Mouse (Mus musculus): Measurements from ENCODE around the gene Trim33. TPM values are rescaled to one million over a fixed set of nuclear protein-coding genes. Genes with fewer than 3 reads are reported as not detected.

Trim33 gene
- total RNA-seq, 2 experiments from 2014 or later: 58.4 to 58.9 TPM

DNA sequence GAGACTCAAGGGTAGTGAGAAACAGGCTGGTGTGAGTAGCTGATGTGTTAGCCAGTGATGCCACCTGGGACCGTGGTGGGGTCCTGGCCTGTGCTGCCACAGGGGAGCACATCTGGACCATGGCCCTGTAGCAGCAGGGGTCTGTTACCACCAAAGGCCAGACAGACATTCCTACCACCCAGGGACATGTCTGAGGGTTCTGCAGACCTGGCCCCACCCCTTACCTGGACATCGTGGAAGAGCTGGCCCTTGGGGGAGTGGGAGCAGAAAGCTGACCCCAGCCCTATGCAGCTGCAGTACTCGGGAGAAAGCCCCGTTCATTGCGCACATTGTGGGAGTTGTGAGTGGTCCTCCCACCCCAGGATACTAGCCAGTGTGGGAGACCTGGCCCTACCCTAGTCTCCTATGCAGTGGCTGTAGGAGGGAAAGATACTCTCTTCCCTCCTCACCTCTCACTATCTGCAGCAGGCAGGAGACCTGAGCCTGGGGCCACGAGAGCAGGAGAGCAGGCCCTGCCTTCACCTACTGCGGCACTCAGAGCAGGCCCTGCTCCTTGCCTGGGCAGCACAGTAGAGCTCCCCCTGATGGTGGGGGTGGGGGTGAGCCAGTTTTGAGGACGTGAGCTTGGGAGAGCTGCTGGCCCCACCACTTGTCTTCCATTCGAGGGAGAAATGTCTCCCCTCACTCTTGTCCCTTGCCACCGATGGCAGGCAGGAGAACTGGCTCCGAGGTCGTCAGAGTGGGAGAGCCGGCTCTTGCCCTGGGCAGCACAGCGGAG lies 114.4 kb downstream of the Trim33 start:
- no peak for ATAC-seq (replicated peaks; ENCODE audit: poor library complexity, severe bottlenecking)

DNA sequence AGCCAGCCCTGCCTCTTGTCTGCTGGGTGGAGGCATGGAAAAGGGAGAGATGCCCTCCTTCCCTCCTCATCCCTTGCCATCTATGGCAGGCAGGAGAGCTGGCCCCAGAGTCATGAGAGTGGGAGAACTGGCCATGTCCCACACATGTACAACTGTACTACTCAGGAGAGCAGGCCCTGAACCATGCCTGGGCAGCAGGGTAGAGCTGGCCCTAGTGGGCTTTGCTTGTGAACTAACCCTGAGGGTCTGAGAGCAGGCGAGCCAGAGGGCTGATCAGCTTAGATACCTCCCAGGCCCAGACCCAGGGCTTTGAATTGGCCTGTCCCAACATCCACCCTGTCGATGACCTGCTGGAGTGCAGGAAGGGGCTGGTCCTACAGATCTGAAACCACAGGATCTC lies 115.0 kb downstream of the Trim33 start:
- ATAC-seq (replicated peaks; ENCODE audit: poor library complexity, severe bottlenecking): no peak

- ATAC-seq (replicated peaks; ENCODE audit: poor library complexity, severe bottlenecking): no peak
These were observed 118.4 kb downstream of the Trim33 start for GRCm38 (mm10) chr3:103397523-103397922.

DNA sequence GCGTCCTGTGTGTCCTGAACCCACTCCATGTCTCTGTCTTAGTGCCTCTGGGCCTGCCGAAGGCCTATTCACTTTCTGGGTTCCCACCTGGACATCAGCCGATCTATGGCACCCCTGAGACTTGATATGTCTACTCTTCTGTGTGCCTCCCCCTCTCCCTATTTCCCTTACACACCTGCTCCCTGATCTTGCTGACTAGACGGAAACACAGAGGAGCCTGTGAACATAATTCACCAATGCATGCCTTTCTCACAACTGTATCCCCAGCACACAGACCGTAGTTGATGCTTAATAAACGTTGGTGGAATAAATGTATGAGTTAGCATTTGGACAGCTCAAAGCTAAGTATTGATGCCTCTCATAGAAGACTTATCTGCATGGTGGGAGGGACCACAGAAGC lies 121.7 kb downstream of the Trim33 start:
- ATAC-seq (replicated peaks; ENCODE audit: poor library complexity, severe bottlenecking): no peak

GRCm38 (mm10) chr3:103401342-103402098 lies 122.4 kb downstream of the Trim33 start:
- ATAC-seq (replicated peaks; ENCODE audit: poor library complexity, severe bottlenecking): peak; percentile 70

DNA sequence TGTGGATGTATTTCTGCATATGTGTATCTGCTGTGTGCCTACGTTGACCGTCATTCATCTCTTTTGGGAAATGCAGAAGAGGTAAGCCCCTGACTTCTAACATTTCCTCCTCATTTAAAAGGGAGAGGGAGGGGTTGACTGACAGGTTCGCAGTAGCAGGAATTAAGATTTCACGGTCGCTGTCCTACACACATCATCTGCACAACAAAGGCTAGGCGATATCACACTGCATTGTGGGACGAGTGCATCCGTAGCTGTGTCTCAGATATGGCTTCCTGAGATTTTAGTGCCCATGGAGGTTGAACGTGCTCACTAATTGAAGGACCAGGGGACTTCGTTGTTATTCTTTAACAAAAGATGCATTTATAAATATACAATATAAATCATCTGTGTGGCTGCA lies 123.1 kb downstream of the Trim33 start:
- ATAC-seq (replicated peaks; ENCODE audit: poor library complexity, severe bottlenecking): no peak

- ATAC-seq (replicated peaks; ENCODE audit: poor library complexity, severe bottlenecking): no peak
These were observed 126.0 kb downstream of the Trim33 start for GRCm38 (mm10) chr3:103405135-103405534.

DNA sequence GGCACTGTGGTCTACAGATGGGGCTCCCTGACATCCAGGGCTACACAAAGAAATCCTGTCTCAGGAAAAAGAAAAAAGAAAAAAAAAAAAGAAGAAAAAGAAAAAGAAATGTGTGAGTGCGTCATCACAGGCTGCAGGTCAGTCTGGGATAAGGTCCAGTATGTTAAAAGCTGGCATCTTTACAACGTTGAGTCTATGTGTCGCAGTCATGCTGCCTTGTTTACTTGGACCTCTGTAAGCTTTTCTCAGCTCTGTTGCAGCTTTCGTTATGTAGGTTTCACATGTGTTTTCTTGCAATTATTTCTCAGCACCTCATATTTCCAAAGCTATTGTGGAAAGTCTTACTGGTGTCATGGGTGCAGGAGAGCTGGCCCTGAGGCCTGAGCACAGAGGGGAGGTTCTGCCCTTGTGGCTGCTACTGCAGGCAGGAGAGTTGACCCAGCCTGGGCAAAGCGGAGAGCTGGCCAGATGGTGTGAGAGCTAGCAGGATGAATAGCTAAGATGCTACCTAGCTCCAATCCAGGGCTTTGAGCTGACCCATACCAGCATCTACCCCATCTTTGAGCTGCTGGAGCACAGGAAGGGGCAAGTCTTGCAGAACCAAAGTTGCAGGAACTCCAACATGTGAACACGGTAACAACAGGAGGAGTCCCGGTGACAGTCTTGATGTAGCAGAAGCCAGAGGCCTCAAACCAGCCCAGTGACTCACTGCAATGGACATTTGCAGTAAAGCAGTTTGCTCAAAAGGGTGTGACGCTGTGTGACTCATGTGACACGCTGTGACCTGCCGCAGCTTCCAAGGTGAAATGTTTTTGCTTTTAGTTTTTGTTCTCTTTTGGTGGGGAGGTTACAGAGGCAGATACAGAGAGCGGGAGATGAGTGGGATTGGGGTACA lies 127.0 kb downstream of the Trim33 start:
- ATAC-seq (replicated peaks; ENCODE audit: poor library complexity, severe bottlenecking): no peak

Other genes with a start within 250 kb of the Trim33 start
- 55.9 and 90.5 TPM in 2 replicates for gene Nras, start 221.0 kb upstream of the Trim33 start, total RNA-seq (2014; fragmentation: Nextera tagmentation)
- gene Nras, start 221.0 kb upstream of the Trim33 start, total RNA-seq (2017): 69.0 and 97.7 TPM in 2 replicates
- not detected in 2 replicates for gene Ampd1, start 205.3 kb upstream of the Trim33 start, total RNA-seq (2014; fragmentation: Nextera tagmentation)
- not detected in 2 replicates for gene Ampd1, start 205.3 kb upstream of the Trim33 start, total RNA-seq (2017)
- 0.94 and 4.1 TPM in 2 replicates for gene Dennd2c, start 176.7 kb upstream of the Trim33 start, total RNA-seq (2014; fragmentation: Nextera tagmentation)
- gene Dennd2c, start 176.7 kb upstream of the Trim33 start, total RNA-seq (2017): 0.82 and 1.5 TPM in 2 replicates
- 89.9 and 107 TPM in 2 replicates for gene Bcas2, start 107.6 kb upstream of the Trim33 start, total RNA-seq (2014; fragmentation: Nextera tagmentation)
- gene Bcas2, start 107.6 kb upstream of the Trim33 start, total RNA-seq (2017): 136 and 172 TPM in 2 replicates